Mouse (Mus musculus) liver, embryonic 14.5 days (tissue): ENCODE measurements around the gene Patj. TPM values are rescaled to one million over a fixed set of nuclear protein-coding genes. Genes with fewer than 3 reads are reported as not detected.

Experiments used
- ATAC-seq: fragments of 200-750 bp; cut with Nextera tagmentation; 2 replicates; pipeline ENCODE4 v1.8.0; 2017; ENCODE audit warnings: moderate number of reproducible peaks, mild to moderate bottlenecking, moderate library complexity; ENCODE audit not compliant: insufficient read depth
- DNase-seq, 3 experiments: peaks; one replicate each; pipeline ENCODE4 v3.0.0-alpha.2; 2012 to 2013; ENCODE audit warnings: low read depth in 3 of 3, low spot score in 3 of 3
- H3K27ac ChIP-seq: fragments of 300-500 bp; sonication (generic); 2 replicates; pipeline ENCODE4 v1.5.1; 2014; ENCODE audit warnings: moderate library complexity, mild to moderate bottlenecking, control low read depth, inconsistent platforms
- H3K27me3 ChIP-seq: fragments of 300-500 bp; sonication (generic); 2 replicates; pipeline ENCODE4 v1.6.1; 2014; ENCODE audit warnings: mild to moderate bottlenecking, low read length, moderate library complexity; ENCODE audit not compliant: control insufficient read depth, insufficient read depth
- H3K36me3 ChIP-seq: fragments of 300-500 bp; sonication (generic); replicated peaks from 2 replicates; pipeline ENCODE4 v1.6.1; 2014; ENCODE audit warnings: low read depth; ENCODE audit not compliant: control insufficient read depth, insufficient read depth
- H3K4me1 ChIP-seq, 2 experiments: fragments of 200-500 bp in 1 of 2; fragments of 300-500 bp in 1 of 2; sonication (generic) in 1 of 2; replicated peaks; 2 replicates each; pipeline ENCODE4 v1.6.1; 2012 to 2014; ENCODE audit warnings: antibody characterized with exemption in 1 of 2, inconsistent platforms in 1 of 2, low read length in 1 of 2; ENCODE audit not compliant: control insufficient read depth in 2 of 2, insufficient read depth in 2 of 2
- H3K4me2 ChIP-seq: fragments of 300-500 bp; sonication (generic); 2 replicates; pipeline ENCODE4 v1.6.1; 2014; ENCODE audit warnings: low read depth, mild to moderate bottlenecking, control low read depth, moderate library complexity
- H3K4me3 ChIP-seq, 2 experiments: fragments of 200-500 bp in 1 of 2; fragments of 300-500 bp in 1 of 2; sonication (generic) in 1 of 2; 2 replicates each; pipeline ENCODE4 v1.5.1; 2012 to 2014; ENCODE audit warnings: low read depth in 2 of 2, low read length in 2 of 2, mild to moderate bottlenecking in 2 of 2, control low read depth in 1 of 2, inconsistent platforms in 1 of 2, moderate library complexity in 1 of 2; ENCODE audit not compliant: insufficient read depth in 1 of 2
- H3K9ac ChIP-seq: fragments of 300-500 bp; sonication (generic); replicated peaks from 2 replicates; pipeline ENCODE4 v1.6.1; 2014; ENCODE audit warnings: mild to moderate bottlenecking, control low read depth, moderate library complexity
- H3K9me3 ChIP-seq: fragments of 300-500 bp; sonication (generic); 2 replicates; pipeline ENCODE4 v1.6.1; 2016; ENCODE audit warnings: low read length, mixed read lengths; ENCODE audit not compliant: control insufficient read depth
- CTCF ChIP-seq: IDR thresholded peaks from 2 replicates; pipeline ENCODE4 v1.5.1; 2016; ENCODE audit warnings: antibody characterized with exemption, low read depth, control low read depth
- EP300 ChIP-seq: IDR thresholded peaks from 2 replicates; pipeline ENCODE4 v1.6.1; 2016; ENCODE audit warnings: antibody characterized with exemption, low read depth
- WGBS: fragments of 180-500 bp; shearing (Covaris S2); extraction: QIAGEN DNeasy Blood & Tissue Kit; methylation state at CpG from one replicate; pipeline ENCODE4 v1.1.7; 2014; ENCODE audit not compliant: insufficient replicate concordance; 5-methylcytosine and 5-hydroxymethylcytosine counted together
- polyA plus RNA-seq, 2 experiments: library from polyadenylated mRNA; depleted of rRNA in 1 of 2; stranded (reverse) in 1 of 2; unstranded in 1 of 2; fragments of >200 nt; fragmentation: Nextera tagmentation in 1 of 2; extraction: Ambion mirVana in 1 of 2; gene quantifications; 2 replicates each; pipeline versions ENCODE4 v1.2.1 to v1.2.3; 2012 to 2014

Gene Patj
- polyA plus RNA-seq, 2 experiments, result 1.1 to 1.6 TPM

GRCm38 (mm10) chr4:98444437-98445139, 49.0 kb downstream of the Patj start:
- no peaks in the 10 kb centered on the region for H3K27me3 ChIP-seq
- H3K9ac ChIP-seq, result no peak overlapping the region
- WGBS, result 75% methylated on average over 10 of the region's 10 CpGs
- no peaks in the 10 kb centered on the region for H3K36me3 ChIP-seq
- H3K4me1 ChIP-seq, result no peaks in the 10 kb centered on the region
- ATAC-seq, result no peak
- DNase-seq, result no peak
- no peaks in the 10 kb centered on the region for H3K9me3 ChIP-seq
- no peak overlapping the region for H3K4me3 ChIP-seq
- no peak overlapping the region for H3K27ac ChIP-seq
- TF ChIP-seq EP300 (no peak), CTCF (peak; percentile 34; the same call in 1 of the 2 replicates)
- no peak overlapping the region for H3K4me2 ChIP-seq

- no peak overlapping the region for H3K9ac ChIP-seq
- DNase-seq, result no peak
- no peaks in the 10 kb centered on the region for H3K4me1 ChIP-seq
- H3K27me3 ChIP-seq, result no peaks in the 10 kb centered on the region
- no peaks in the 10 kb centered on the region for H3K9me3 ChIP-seq
- no peak for ATAC-seq
- 61% methylated on average over 4 of the region's 4 CpGs for WGBS
- H3K4me3 ChIP-seq, result no peak overlapping the region
- no peak for TF ChIP-seq CTCF
- TF ChIP-seq EP300, result no peak
- no peak overlapping the region for H3K27ac ChIP-seq
- H3K4me2 ChIP-seq, result no peak overlapping the region
- no peaks in the 10 kb centered on the region for H3K36me3 ChIP-seq
These were observed 54.1 kb downstream of the Patj start for GRCm38 (mm10) chr4:98449564-98450263.

- Histone ChIP-seq H3K9me3 (no peaks in the 10 kb centered on the region), H3K4me2 (no peak overlapping the region), H3K36me3 (no peaks in the 10 kb centered on the region), H3K27ac (no peak overlapping the region), H3K4me3 (no peak overlapping the region), H3K9ac (no peak overlapping the region), H3K4me1 (no peaks in the 10 kb centered on the region), H3K27me3 (no peaks in the 10 kb centered on the region)
- DNase-seq, result no peak
- 63% methylated on average over 11 of the region's 11 CpGs for WGBS
- no peak for ATAC-seq
- TF ChIP-seq CTCF, result no peak
These were observed 54.7 kb downstream of the Patj start for GRCm38 (mm10) chr4:98450308-98450707.

DNA sequence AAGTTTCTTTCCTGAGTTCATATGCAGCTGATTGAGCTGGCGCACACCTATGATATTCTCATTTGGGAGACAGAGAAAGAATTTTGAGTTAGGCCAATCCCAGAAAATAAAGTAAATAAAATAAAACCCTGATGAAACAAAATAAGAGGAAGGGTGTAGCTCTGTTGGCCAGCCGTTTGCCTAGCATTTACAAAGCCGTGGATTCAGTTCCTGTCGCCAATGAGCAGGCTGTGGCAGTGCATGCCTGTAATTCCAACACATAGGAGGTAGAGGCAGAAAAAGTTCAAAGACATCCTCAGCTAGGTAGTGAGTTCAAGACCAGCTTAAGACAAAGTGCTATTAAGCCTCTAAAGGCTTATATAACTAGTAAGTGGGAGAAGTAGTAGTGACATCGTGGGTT, 55.2 kb downstream of the Patj start:
- ATAC-seq (no peak), DNase-seq (no peak)
- no peak overlapping the region for H3K4me2 ChIP-seq
- H3K4me1 ChIP-seq, result no peaks in the 10 kb centered on the region
- WGBS, result 73% methylated on average over 5 of the region's 5 CpGs
- H3K9ac ChIP-seq, result no peak overlapping the region
- H3K27me3 ChIP-seq, result no peaks in the 10 kb centered on the region
- H3K36me3 ChIP-seq, result no peaks in the 10 kb centered on the region
- no peak overlapping the region for H3K27ac ChIP-seq
- no peaks in the 10 kb centered on the region for H3K9me3 ChIP-seq
- no peak overlapping the region for H3K4me3 ChIP-seq
- TF ChIP-seq CTCF (no peak), EP300 (no peak)

- Histone ChIP-seq H3K4me3 (no peak overlapping the region), H3K9me3 (no peaks in the 10 kb centered on the region), H3K27ac (no peak overlapping the region), H3K4me1 (no peaks in the 10 kb centered on the region), H3K4me2 (no peak overlapping the region), H3K27me3 (no peaks in the 10 kb centered on the region), H3K9ac (no peak overlapping the region), H3K36me3 (no peaks in the 10 kb centered on the region)
- ATAC-seq (no peak), DNase-seq (no peak)
- no peak for TF ChIP-seq EP300
- TF ChIP-seq CTCF, result no peak
- 58% methylated on average over 3 of the region's 3 CpGs for WGBS
These were observed 55.7 kb downstream of the Patj start for GRCm38 (mm10) chr4:98451259-98451658.
